Mouse (Mus musculus): ENCODE results near the gene Hist1h2ae.
"Not testable (repeated sequence)": the region's sequence is repeated elsewhere in the genome, so short reads cannot be mapped to it uniquely, and the experiment has no call there.

The Hist1h2ae gene

GRCm38 (mm10) chr13:23561883-23562659 lies 8.9 kb downstream of the Hist1h2ae start, which contains the start of gene Hist1h3e:
Gene Hist1h3e (minus strand): TSS chr13:23562369.
- DNase-seq (ENCODE audit: low spot score), result peak; percentile 98

GRCm38 (mm10) chr13:23561531-23561882 lies 9.5 kb downstream of the Hist1h2ae start:
- not testable (repeated sequence) for DNase-seq (ENCODE audit: low spot score)

GRCm38 (mm10) chr13:23560699-23561098 lies 10.3 kb downstream of the Hist1h2ae start:
- DNase-seq (ENCODE audit: low spot score), result peak; percentile 53

DNA sequence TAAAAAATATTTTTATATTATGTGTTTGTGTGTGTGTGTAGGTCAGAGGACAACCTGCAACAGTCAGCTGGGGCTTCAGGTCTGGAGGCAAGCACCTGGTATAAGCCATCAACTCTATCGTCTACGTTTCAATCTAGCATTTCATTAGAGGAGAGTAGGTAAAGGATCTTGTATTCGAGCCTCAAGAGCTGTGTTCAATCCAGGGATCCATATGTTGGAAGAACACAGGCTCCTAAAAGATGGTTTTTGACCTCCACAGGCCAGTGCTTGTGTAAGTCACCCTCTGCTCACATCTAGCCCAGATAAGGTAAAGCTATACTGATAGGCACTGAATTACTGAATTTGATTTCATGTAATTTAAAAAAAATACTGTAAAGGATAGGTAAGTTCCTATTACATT lies 14.1 kb downstream of the Hist1h2ae start:
- no peak for DNase-seq (ENCODE audit: low spot score)

DNA sequence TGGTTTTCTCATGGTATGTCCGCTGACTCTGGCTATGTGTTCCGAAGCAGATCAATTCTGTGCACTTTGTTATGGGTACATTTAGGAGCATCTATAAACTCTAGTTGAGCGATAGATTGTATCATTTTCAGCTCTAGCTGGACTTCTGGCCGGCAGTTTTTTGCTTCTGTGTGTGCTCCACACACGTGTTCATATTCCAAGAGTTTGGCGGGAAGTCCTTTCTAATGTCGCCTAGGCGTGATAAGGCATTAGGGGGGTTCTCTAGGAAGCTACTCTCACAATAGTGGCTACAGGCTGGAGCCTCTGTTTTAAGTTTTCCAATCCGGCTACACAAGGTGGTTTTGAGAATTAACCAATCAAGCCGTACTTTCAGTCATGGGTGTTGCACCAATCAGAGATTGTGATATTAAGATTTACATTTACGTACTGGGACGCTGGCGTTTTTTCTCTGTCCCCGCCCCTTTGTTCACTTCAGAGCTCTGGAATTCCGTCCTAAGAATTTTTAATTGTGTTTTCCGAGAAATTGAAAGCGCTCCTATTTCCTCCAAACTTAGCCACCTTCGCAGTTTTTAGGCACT lies 15.1 kb downstream of the Hist1h2ae start:
- DNase-seq (ENCODE audit: low spot score), result peak; percentile 91

DNA sequence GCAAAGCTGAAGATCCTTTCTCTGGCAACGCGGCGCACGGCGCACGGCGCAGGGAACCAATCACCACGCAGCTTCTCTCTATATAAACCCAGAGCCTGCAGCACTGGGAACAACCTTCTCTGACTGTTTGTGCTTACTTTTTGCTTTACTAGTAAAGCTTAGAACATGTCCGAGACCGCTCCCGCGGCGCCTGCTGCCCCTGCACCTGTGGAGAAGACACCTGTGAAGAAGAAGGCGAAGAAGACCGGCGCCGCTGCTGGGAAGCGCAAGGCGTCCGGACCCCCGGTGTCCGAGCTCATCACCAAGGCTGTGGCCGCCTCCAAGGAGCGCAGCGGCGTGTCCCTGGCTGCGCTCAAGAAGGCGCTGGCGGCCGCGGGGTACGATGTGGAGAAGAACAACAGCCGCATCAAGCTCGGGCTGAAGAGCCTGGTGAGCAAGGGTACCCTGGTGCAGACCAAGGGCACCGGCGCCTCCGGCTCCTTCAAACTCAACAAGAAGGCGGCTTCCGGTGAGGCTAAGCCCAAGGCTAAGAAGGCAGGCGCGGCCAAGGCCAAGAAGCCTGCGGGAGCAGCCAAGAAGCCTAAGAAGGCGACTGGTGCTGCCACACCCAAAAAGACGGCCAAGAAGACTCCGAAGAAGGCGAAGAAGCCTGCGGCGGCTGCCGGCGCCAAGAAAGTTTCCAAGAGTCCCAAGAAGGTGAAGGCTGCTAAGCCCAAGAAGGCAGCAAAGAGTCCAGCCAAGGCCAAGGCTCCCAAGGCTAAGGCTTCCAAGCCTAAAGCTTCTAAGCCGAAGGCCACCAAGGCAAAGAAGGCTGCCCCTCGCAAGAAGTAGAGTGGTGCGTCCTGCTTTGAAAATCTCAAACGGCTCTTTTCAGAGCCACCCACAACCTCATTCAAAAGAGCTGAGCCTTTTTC lies 15.8 kb downstream of the Hist1h2ae start:
- DNase-seq (ENCODE audit: low spot score), result peak; percentile 95

DNA sequence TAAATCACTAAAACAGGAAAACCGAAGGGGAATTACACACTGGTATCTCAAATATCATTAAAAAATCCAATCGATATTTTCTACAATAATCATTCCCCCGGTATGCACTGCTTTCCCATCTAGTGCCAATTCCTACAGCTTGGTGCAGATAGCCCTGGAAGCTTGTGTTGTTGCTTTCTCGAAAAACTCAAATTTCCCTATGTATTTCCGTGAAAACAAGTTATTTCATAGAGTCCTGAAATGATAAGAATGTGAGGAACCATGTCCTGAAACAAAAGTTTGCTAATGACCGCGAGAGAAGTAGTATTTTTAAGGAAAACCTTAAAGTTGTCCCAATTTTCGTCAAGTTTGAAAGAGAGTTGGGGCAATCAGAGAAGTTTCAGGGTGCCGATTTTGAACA lies 16.6 kb downstream of the Hist1h2ae start:
- peak; percentile 38 for DNase-seq (ENCODE audit: low spot score)

DNA sequence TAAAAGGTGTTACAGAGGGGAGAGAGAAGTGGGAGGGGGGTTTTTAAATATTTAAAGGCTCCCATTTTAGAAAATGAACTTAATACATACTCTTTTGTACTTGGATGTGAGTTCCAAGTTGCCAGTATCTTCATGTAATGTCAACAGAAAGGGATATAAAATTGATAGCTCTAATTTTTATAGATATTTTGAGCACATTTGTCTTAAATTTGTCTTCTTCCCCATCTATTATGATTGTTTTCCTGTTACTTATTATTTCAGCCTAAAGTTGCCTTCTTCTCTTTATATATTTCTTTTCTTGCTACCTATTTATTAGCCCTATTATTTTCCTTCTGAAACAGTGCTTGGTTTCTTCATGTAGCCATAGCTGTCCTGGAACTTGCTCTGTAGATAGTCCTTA lies 18.1 kb downstream of the Hist1h2ae start, which contains the start of gene Hist1h1d:
Gene Hist1h1d, plus strand, starts transcription at position 301 of the 400 bp plus-strand sequence.
- DNase-seq (ENCODE audit: low spot score), result no peak

GRCm38 (mm10) chr13:23551931-23552914 lies 18.8 kb downstream of the Hist1h2ae start:
- DNase-seq (ENCODE audit: low spot score), result no peak

DNA sequence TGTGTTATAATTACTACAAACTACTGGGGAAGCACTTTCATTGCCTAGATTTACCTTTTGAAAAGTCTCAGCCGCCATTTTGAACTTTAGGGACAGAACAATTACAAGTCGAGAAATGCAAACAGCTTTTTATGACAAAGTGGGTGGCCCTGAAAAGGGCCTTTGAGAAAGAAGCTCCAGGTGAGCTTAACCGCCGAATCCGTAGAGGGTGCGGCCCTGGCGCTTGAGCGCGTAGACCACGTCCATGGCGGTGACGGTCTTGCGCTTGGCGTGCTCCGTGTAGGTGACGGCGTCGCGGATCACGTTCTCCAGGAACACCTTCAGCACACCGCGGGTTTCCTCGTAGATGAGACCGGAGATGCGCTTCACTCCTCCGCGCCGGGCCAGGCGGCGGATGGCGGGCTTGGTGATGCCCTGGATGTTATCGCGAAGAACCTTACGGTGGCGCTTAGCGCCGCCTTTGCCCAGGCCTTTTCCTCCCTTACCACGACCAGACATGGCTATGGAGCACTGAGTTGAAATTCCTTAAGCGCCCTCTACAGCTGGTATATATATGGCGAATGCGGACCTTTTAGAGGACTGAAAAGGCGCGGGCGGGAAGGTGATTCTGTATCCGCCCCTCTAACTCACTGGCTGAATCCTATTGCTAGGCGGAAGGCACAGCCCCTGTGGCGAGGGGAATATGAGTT lies 19.7 kb downstream of the Hist1h2ae start, which contains the start of gene Hist1h4f:
Gene Hist1h4f, minus strand, starts transcription at position 503 of the 689 bp plus-strand sequence.
- DNase-seq (ENCODE audit: low spot score), result peak; percentile 98

- DNase-seq (ENCODE audit: low spot score), result peak; percentile 60
Measured at GRCm38 (mm10) chr13:23550761-23551145, 20.3 kb downstream of the Hist1h2ae start.

GRCm38 (mm10) chr13:23546694-23547093 lies 24.3 kb downstream of the Hist1h2ae start:
- no peak for DNase-seq (ENCODE audit: low spot score)

DNA sequence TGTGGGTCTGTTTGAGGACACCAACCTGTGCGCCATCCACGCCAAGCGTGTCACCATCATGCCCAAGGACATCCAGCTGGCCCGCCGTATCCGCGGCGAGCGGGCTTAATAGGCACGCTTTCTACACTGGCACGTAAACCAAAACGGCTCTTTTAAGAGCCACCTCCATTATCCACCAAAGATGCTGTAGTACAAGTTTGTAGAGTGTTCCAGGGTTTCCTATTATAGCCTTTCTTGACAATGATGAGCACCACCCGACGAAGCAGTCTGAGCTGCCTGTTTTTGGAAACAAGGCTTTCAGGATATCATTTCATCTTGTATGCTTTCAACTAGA lies 26.3 kb downstream of the Hist1h2ae start:
- DNase-seq (ENCODE audit: low spot score), result not testable (repeated sequence)

DNA sequence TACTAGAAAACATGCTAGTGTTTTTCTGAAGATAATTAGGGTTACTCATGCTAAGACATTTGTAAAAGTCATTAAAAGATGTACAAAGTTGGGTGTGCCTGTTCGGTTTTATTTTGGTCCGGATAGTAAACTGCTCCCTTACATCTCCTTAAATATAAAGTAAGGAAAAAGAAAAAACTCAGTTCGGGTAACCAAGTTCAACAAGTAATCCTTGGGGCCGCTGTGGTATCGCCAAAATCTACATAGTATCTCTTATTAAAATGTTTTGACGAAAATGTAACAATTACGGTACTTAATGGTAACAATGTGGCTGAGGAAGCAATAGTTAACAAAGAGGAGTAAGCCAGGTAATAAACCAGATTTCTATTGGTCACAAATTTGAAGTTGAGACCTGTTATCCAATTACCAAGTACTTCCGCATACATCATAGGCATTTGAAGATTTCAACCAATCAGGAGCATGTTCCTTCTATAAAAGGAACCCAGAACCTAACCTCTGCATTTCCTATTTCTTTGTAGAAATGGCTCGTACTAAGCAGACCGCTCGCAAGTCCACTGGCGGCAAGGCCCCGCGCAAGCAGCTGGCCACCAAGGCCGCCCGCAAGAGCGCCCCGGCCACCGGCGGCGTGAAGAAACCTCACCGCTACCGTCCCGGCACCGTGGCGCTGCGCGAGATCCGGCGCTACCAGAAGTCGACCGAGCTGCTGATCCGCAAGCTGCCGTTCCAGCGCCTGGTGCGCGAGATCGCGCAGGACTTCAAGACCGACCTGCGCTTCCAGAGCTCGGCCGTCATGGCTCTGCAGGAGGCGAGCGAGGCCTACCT lies 26.8 kb downstream of the Hist1h2ae start, which contains the start of gene Hist1h3f:
Gene Hist1h3f, plus strand, starts transcription at position 88 of the 822 bp plus-strand sequence.
- DNase-seq (ENCODE audit: low spot score), result peak; percentile 92

DNA sequence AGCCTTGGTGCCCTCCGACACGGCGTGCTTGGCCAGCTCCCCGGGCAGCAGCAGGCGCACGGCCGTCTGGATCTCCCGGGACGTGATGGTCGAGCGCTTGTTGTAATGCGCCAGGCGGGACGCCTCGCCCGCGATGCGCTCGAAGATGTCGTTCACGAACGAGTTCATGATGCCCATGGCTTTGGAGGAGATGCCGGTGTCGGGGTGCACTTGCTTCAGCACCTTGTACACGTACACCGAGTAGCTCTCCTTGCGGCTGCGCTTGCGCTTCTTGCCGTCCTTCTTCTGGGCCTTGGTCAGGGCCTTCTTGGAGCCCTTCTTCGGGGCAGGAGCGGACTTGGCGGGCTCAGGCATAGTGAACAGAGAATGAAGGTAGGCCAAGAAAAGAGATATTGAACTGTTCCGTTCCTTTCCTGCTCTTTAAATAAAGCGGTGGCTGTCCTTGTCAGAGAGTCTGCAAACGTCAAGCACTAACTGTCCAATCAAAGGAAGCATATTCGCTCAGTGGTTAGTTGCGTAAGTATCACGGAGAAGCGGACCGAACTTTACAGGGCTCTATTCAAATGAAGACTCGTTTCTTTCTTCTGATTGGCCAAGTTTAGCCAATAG lies 27.9 kb downstream of the Hist1h2ae start, which contains the start of gene Hist1h2bh:
Gene Hist1h2bh, minus strand, starts transcription at position 394 of the 609 bp plus-strand sequence.
- DNase-seq (ENCODE audit: low spot score), result peak; percentile 92

DNA sequence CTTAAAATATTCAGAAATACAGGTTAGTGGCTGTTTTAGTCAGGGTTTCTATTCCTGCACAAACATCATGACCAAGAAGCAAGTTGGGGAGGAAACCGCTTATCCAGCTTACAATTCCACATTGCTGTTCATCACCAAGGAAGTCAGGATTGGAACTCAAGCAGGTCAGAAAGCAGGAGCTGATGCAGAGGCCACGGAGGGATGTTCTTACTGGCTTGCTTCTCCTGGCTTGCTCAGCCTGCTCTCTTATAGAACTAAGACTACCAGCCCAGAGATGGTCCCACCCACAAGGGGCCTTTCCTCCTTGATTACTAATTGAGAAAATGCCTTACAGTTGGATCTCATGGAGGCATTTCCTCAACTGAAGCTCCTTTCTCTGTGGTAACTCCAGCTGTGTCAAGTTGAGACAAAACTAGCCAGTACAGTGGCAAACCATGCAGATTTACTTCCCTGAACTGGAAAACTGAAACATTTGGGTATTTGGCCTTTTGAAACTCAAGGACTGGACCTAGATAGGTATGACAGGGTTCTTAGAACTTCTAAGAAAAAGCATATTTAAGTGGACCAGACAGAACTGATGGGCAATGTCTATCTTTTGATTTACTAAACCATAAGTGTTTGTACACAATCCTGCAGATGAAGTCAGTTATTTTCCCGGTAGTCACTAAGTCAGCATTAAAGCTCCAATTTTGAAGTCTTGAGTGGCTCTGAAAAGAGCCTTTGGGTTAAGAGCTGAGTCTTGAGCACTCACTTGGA lies 28.6 kb downstream of the Hist1h2ae start:
- not testable (repeated sequence) for DNase-seq (ENCODE audit: low spot score)

- no peak for DNase-seq (ENCODE audit: low spot score)
Measured at GRCm38 (mm10) chr13:23541497-23541896, 29.5 kb downstream of the Hist1h2ae start.

GRCm38 (mm10) chr13:23539821-23540220 lies 31.2 kb downstream of the Hist1h2ae start:
- DNase-seq (ENCODE audit: low spot score), result not testable (repeated sequence)

Measured in yolk sac, embryonic 10.5 days (tissue).